Mouse (Mus musculus): ENCODE measurements around the gene Stim1.
A peak's percentile ranks its signal among the peaks of the same experiment; 100 is the strongest.
"Not testable (repeated sequence)": the region's sequence is repeated elsewhere in the genome, so short reads cannot be mapped to it uniquely, and the experiment has no call there.

The Stim1 gene

DNA sequence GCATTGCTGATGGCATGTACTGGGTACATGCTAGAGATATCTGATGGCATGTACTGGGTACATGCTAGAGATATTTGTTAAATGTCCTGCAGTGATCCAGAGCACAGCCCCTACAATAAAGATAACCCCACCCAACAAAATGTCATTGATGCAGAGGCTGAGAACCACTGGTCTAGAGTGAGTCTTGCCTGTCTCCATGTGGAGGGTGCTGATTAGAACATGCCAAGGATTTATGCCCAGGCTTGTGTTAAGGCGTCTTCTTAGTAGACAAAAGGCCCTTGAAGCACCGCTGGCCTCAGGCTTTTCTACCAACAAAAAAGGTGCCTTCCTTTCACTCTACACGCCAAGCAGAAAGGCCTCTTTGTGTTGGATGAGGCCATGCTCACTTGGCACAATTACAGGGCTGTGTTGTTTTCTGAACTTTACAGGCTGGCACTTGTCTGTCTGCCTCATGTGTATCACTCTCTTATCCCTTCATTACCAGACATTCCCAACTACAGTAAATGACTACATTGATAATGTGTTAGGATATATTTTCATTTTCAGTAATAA lies 131.7 kb downstream of the Stim1 start:
- no peaks in the 10 kb centered on the region for H3K27me3 ChIP-seq (ENCODE audit: insufficient read depth, low read length)
- H3K9me3 ChIP-seq (ENCODE audit: low read length), result no peaks in the 10 kb centered on the region
- TF ChIP-seq CTCF (conservative IDR thresholded peaks at IDR 0.05; ENCODE audit: low read length) (no peak), POU5F1 (IDR thresholded peaks at IDR 0.05; ENCODE audit: borderline replicate concordance, low read length) (no peak), NANOG (IDR thresholded peaks at IDR 0.05; ENCODE audit: borderline replicate concordance, low read length) (no peak)
- H3K4me1 ChIP-seq (replicated peaks; ENCODE audit: low read depth, low read length), result no peaks in the 10 kb centered on the region
- no peak overlapping the region for H3K4me3 ChIP-seq (replicated peaks; ENCODE audit: low read length)
- no peaks in the 10 kb centered on the region for H3K36me3 ChIP-seq (ENCODE audit: insufficient read depth, low read length)

DNA sequence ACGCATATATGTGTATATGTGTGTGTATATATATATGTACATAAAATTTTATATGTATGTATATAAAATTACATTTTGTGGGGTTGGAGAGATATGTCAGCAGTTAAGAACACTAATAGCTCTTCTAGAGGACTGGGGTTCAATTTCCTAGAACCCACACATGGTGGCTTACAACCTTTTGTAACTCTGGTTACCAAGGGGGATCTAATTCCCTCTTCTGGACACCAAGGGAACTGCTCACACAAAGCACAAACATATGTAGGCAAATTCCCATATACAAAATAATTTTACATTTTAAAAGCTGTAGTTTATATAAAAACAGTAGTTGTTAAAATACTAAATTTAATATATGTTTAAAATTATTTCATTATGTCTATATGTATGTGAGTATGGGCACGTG lies 136.5 kb downstream of the Stim1 start:
- Histone ChIP-seq H3K4me1 (replicated peaks; ENCODE audit: low read depth, low read length) (no peaks in the 10 kb centered on the region), H3K9me3 (ENCODE audit: low read length) (no peaks in the 10 kb centered on the region), H3K36me3 (ENCODE audit: insufficient read depth, low read length) (no peaks in the 10 kb centered on the region), H3K4me3 (replicated peaks; ENCODE audit: low read length) (no peak overlapping the region), H3K27me3 (ENCODE audit: insufficient read depth, low read length) (no peaks in the 10 kb centered on the region)
- TF ChIP-seq NANOG (IDR thresholded peaks at IDR 0.05; ENCODE audit: borderline replicate concordance, low read length), result no peak

DNA sequence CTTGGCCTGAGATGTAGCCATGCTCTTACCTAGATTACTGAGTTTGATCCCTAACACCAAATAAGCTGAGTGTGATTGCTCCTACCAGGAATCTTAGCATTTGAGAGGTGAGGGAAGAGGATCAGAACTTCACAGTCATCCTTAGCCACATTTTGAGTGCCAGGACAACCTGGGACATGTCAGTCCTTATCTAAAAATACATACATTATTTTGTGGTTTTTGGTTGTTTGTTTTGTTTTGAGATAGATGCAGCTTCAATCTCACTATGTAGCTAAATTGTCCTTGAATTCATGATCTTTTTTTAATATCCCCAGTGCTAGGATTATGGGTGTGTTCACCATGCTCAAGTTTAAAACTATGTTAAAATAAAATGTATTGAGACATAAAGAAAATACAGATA lies 139.8 kb downstream of the Stim1 start:
- H3K27me3 ChIP-seq (ENCODE audit: insufficient read depth, low read length), result no peaks in the 10 kb centered on the region
- no peaks in the 10 kb centered on the region for H3K4me1 ChIP-seq (replicated peaks; ENCODE audit: low read depth, low read length)
- no peaks in the 10 kb centered on the region for H3K36me3 ChIP-seq (ENCODE audit: insufficient read depth, low read length)
- TF ChIP-seq POU5F1 (IDR thresholded peaks at IDR 0.05; ENCODE audit: borderline replicate concordance, low read length) (no peak), CTCF (conservative IDR thresholded peaks at IDR 0.05; ENCODE audit: low read length) (no peak), NANOG (IDR thresholded peaks at IDR 0.05; ENCODE audit: borderline replicate concordance, low read length) (no peak)
- H3K9me3 ChIP-seq (ENCODE audit: low read length), result no peaks in the 10 kb centered on the region
- no peak overlapping the region for H3K4me3 ChIP-seq (replicated peaks; ENCODE audit: low read length)

GRCm38 (mm10) chr7:102415272-102415671 lies 147.7 kb downstream of the Stim1 start:
- H3K36me3 ChIP-seq (ENCODE audit: insufficient read depth, low read length); H3K9me3 ChIP-seq (ENCODE audit: low read length); H3K4me3 ChIP-seq (replicated peaks; ENCODE audit: low read length); H3K27me3 ChIP-seq (ENCODE audit: insufficient read depth, low read length): not testable (repeated sequence)
- H3K4me1 ChIP-seq (replicated peaks; ENCODE audit: low read depth, low read length), result peaks cover 28% of the 10 kb centered on the region

DNA sequence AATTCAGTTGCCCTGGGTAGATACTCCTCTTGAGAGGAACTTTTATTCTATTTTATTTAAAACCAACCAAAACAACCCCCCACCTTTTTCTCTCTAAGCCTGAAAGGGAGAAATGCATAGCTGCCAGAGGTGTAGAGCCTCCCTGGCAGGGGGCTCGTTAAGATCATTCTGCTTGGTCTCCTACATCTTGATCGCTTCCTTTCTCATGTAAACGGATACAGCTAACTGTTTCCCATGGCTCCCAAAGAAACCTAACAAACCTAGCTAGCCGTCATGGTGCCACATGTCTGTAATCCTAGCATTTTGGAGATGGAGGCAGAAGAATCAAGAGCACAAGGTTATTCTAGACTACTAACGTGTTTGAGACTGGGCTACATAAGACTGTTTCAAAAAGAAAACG lies 148.2 kb downstream of the Stim1 start:
- Histone ChIP-seq H3K9me3 (ENCODE audit: low read length) (no peaks in the 10 kb centered on the region), H3K4me3 (replicated peaks; ENCODE audit: low read length) (no peak overlapping the region), H3K27me3 (ENCODE audit: insufficient read depth, low read length) (no peaks in the 10 kb centered on the region), H3K4me1 (replicated peaks; ENCODE audit: low read depth, low read length) (peaks cover 28% of the 10 kb centered on the region), H3K36me3 (ENCODE audit: insufficient read depth, low read length) (no peaks in the 10 kb centered on the region)
- TF ChIP-seq POU5F1 (IDR thresholded peaks at IDR 0.05; ENCODE audit: borderline replicate concordance, low read length) (peak; percentile 67; the same call in 1 of the 2 replicates), NANOG (IDR thresholded peaks at IDR 0.05; ENCODE audit: borderline replicate concordance, low read length) (peak; percentile 99), CTCF (conservative IDR thresholded peaks at IDR 0.05; ENCODE audit: low read length) (no peak)

GRCm38 (mm10) chr7:102417398-102417797 lies 149.8 kb downstream of the Stim1 start:
- Histone ChIP-seq H3K4me1 (replicated peaks; ENCODE audit: low read depth, low read length) (peaks cover 31% of the 10 kb centered on the region), H3K4me3 (replicated peaks; ENCODE audit: low read length) (no peak overlapping the region), H3K27me3 (ENCODE audit: insufficient read depth, low read length) (no peaks in the 10 kb centered on the region), H3K9me3 (ENCODE audit: low read length) (no peaks in the 10 kb centered on the region), H3K36me3 (ENCODE audit: insufficient read depth, low read length) (no peaks in the 10 kb centered on the region)
- no peak for TF ChIP-seq NANOG (IDR thresholded peaks at IDR 0.05; ENCODE audit: borderline replicate concordance, low read length)
- peak; percentile 64 for TF ChIP-seq CTCF (conservative IDR thresholded peaks at IDR 0.05; ENCODE audit: low read length)

DNA sequence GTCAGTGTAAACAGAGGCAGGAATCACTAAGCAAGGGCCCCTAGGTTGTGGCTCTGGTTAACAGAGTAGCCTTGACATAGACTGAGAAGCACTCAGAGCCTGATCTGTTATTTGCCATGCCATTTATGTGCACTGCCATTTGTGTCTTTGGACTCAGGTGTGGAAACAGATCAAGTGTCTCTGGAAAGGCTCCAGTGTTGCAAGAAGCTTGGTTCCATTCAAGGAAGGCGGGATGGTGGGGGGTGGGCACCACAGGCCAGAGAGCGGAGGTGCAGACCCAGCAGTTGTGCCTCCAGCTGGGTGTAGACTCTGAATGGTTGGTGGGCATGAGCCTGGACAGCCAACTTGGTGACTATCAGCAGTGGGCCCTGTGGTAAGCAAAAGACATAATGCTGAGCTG lies 154.4 kb downstream of the Stim1 start:
- peaks cover 23% of the 10 kb centered on the region for H3K4me1 ChIP-seq (replicated peaks; ENCODE audit: low read depth, low read length)
- no peak for TF ChIP-seq POU5F1 (IDR thresholded peaks at IDR 0.05; ENCODE audit: borderline replicate concordance, low read length)
- no peak for TF ChIP-seq CTCF (conservative IDR thresholded peaks at IDR 0.05; ENCODE audit: low read length)
- no peak for TF ChIP-seq NANOG (IDR thresholded peaks at IDR 0.05; ENCODE audit: borderline replicate concordance, low read length)
- no peaks in the 10 kb centered on the region for H3K9me3 ChIP-seq (ENCODE audit: low read length)
- no peaks in the 10 kb centered on the region for H3K27me3 ChIP-seq (ENCODE audit: insufficient read depth, low read length)
- no peaks in the 10 kb centered on the region for H3K36me3 ChIP-seq (ENCODE audit: insufficient read depth, low read length)
- no peak overlapping the region for H3K4me3 ChIP-seq (replicated peaks; ENCODE audit: low read length)

DNA sequence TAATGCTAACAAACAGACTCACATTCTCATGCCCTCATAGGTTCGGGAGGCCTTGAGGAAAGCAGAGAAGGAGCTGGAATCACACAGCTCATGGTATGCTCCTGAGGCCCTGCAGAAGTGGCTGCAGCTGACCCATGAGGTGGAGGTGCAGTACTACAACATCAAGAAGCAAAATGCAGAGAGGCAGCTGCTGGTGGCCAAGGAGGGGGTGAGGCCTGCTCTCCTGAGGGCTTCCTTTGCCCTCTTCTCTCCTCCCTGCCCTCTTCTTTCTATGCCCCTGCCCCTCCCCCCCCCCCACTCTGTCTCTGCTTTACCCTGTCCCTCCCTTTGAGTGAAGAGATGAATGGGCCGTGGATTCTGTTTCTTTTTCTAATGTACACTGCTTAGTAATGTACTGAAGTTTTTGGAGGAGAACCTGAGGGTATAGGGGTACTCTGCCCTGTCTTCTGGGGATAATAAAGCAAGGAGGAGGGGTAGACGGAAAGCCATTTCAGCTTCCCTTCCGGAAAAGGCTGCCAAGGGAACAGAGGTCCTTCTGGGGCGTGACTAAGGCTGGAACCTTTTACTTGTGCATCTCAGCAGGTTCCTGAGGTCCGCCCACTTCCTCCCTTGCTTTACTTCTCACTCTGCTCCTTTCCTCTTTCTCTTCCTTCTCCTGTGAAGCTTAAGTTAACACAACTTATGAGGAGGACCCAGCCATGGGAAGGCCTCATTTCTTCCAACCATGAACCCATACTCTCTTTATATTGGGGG lies 158.5 kb downstream of the Stim1 start:
- no peaks in the 10 kb centered on the region for H3K27me3 ChIP-seq (ENCODE audit: insufficient read depth, low read length)
- no peak overlapping the region; the same call in 1 of the 2 replicates for H3K4me3 ChIP-seq (replicated peaks; ENCODE audit: low read length)
- H3K36me3 ChIP-seq (ENCODE audit: insufficient read depth, low read length), result peaks cover 3% of the 10 kb centered on the region; the same call in 1 of the 2 replicates
- TF ChIP-seq CTCF (conservative IDR thresholded peaks at IDR 0.05; ENCODE audit: low read length), result no peak
- no peak for TF ChIP-seq NANOG (IDR thresholded peaks at IDR 0.05; ENCODE audit: borderline replicate concordance, low read length)
- no peak for TF ChIP-seq POU5F1 (IDR thresholded peaks at IDR 0.05; ENCODE audit: borderline replicate concordance, low read length)
- no peaks in the 10 kb centered on the region for H3K9me3 ChIP-seq (ENCODE audit: low read length)
- peaks cover 33% of the 10 kb centered on the region for H3K4me1 ChIP-seq (replicated peaks; ENCODE audit: low read depth, low read length)

GRCm38 (mm10) chr7:102434344-102434743 lies 166.7 kb downstream of the Stim1 start:
- Histone ChIP-seq H3K4me3 (replicated peaks; ENCODE audit: low read length) (no peak overlapping the region), H3K27me3 (ENCODE audit: insufficient read depth, low read length) (peaks cover 3% of the 10 kb centered on the region; the same call in 1 of the 2 replicates), H3K9me3 (ENCODE audit: low read length) (no peaks in the 10 kb centered on the region), H3K36me3 (ENCODE audit: insufficient read depth, low read length) (peaks cover 15% of the 10 kb centered on the region), H3K4me1 (replicated peaks; ENCODE audit: low read depth, low read length) (no peaks in the 10 kb centered on the region; the same call in 1 of the 2 replicates)
- TF ChIP-seq NANOG (IDR thresholded peaks at IDR 0.05; ENCODE audit: borderline replicate concordance, low read length) (no peak), CTCF (conservative IDR thresholded peaks at IDR 0.05; ENCODE audit: low read length) (no peak), POU5F1 (IDR thresholded peaks at IDR 0.05; ENCODE audit: borderline replicate concordance, low read length) (no peak)
